ENCODE assay signal across 10 mouse cellular contexts in genomic region chr5:113375783-113376182, GRCm38 (mm10). TPM values are rescaled to one million over a fixed set of nuclear protein-coding genes. Genes with fewer than 3 reads are reported as not detected.
DNase-seq lines count a peak whose midpoint lies in the region; ATAC-seq lines count a peak whose summit lies in the region.
"Had no signal": no experiment of that assay in that cellular context is flagged by ENCODE, and none has a peak within 500 bp of the region (broad histone marks: within the 10 kb centered on the region; RNA-seq: fewer than 3 reads in every experiment).

No protein-coding gene starts in this region.

- ATAC-seq in CD4-positive, CD25-positive, alpha-beta regulatory T cell, adult 4 months = no peak
- no peak for ATAC-seq in midbrain, embryonic 15.5 days (replicated peaks)

- no peak overlapping the region for H3K4me2 ChIP-seq in midbrain, embryonic 15.5 days
- H3K4me2 ChIP-seq: neural tube, embryonic 13.5 days had no signal

- H3K4me1 ChIP-seq in midbrain, embryonic 10.5 days = peaks cover 24% of the 10 kb centered on the region
- peaks cover 13% of the 10 kb centered on the region for H3K4me1 ChIP-seq in midbrain, embryonic 15.5 days

- no peak overlapping the region for H3K27ac ChIP-seq in midbrain, embryonic 10.5 days (replicated peaks)
- H3K27ac ChIP-seq in midbrain, embryonic 15.5 days = no peak overlapping the region

- WGBS in midbrain, embryonic 10.5 days = 33% methylated on average over 3 of the region's 3 CpGs
- 28% methylated on average over 3 of the region's 3 CpGs for WGBS in midbrain, embryonic 15.5 days

- no peaks in the 10 kb centered on the region for H3K9me3 ChIP-seq in midbrain, embryonic 10.5 days (replicated peaks)
- H3K9me3 ChIP-seq in midbrain, embryonic 15.5 days = no peaks in the 10 kb centered on the region
- H3K9me3 ChIP-seq: neural tube, embryonic 13.5 days had no signal

- peaks cover 12% of the 10 kb centered on the region for H3K27me3 ChIP-seq in midbrain, embryonic 10.5 days (ENCODE audit: low read depth, poor library complexity, severe bottlenecking)
- H3K27me3 ChIP-seq in midbrain, embryonic 15.5 days (replicated peaks) = no peaks in the 10 kb centered on the region
- H3K27me3 ChIP-seq: neural tube, embryonic 13.5 days had no signal

- no peak overlapping the region for H3K9ac ChIP-seq in midbrain, embryonic 15.5 days
- H3K9ac ChIP-seq: neural tube, embryonic 13.5 days had no signal

- no peak overlapping the region for H3K4me3 ChIP-seq in midbrain, embryonic 10.5 days
- H3K4me3 ChIP-seq in midbrain, embryonic 15.5 days = no peak overlapping the region
- H3K4me3 ChIP-seq: neural tube, embryonic 13.5 days had no signal

- H3K36me3 ChIP-seq in midbrain, embryonic 10.5 days = no peaks in the 10 kb centered on the region
- no peaks in the 10 kb centered on the region for H3K36me3 ChIP-seq in midbrain, embryonic 15.5 days (replicated peaks)
- H3K36me3 ChIP-seq: neural tube, embryonic 13.5 days had no signal

- DNase-seq in CD4-positive, CD25-positive, alpha-beta regulatory T cell, adult 2 months (ENCODE audit: low read depth, low spot score) = peak; percentile 38
- DNase-seq in midbrain, embryonic 10.5 days (ENCODE audit: low spot score) = peak; percentile 69
- peak; percentile 86 for DNase-seq in cerebellum, adult 9-10 months
- DNase-seq in kidney, postnatal 10 days = peak; percentile 79
- DNase-seq in lung, adult 18-20 months = peak; percentile 12 to 35
- peak; percentile 42 for DNase-seq in right cerebral cortex, postnatal 25 days

RNA-seq across cellular contexts. Expression of gene Aym1, which starts 18.7 kb away (rescaled TPM):
- not detected for polyA plus RNA-seq in CD4-positive, CD25-positive, alpha-beta regulatory T cell, adult 4 months (2017; shearing (Covaris generic))
- not detected in 2 replicates for polyA plus RNA-seq in midbrain, embryonic 10.5 days (2016; fragmentation: Nextera tagmentation; extraction: Ambion mirVana)
- not detected in 2 replicates for polyA plus RNA-seq in midbrain, embryonic 15.5 days (2015; fragmentation: Nextera tagmentation; extraction: Ambion mirVana)
- polyA plus RNA-seq: heart, embryonic 14.5 days; neural tube, embryonic 13.5 days had no signal

Comparison
In these comparisons a context has a peak if more than half of its experiments do, and no peak if none do; other contexts are left out.
1. DNase-seq: peak in every context shown above with its lines; median percentile 86 in cerebellum, adult 9-10 months; 79 in kidney, postnatal 10 days; 69 in midbrain, embryonic 10.5 days; 42 in right cerebral cortex, postnatal 25 days; 38 in CD4-positive, CD25-positive, alpha-beta regulatory T cell, adult 2 months; 24 in lung, adult 18-20 months.